Mouse (Mus musculus): ENCODE measurements around the gene Tmem179b. TPM values are rescaled to one million over a fixed set of nuclear protein-coding genes. Genes with fewer than 3 reads are reported as not detected.

Gene Tmem179b
- polyA plus RNA-seq, 1 experiment from 2014 or later, result 37.5 TPM

DNA sequence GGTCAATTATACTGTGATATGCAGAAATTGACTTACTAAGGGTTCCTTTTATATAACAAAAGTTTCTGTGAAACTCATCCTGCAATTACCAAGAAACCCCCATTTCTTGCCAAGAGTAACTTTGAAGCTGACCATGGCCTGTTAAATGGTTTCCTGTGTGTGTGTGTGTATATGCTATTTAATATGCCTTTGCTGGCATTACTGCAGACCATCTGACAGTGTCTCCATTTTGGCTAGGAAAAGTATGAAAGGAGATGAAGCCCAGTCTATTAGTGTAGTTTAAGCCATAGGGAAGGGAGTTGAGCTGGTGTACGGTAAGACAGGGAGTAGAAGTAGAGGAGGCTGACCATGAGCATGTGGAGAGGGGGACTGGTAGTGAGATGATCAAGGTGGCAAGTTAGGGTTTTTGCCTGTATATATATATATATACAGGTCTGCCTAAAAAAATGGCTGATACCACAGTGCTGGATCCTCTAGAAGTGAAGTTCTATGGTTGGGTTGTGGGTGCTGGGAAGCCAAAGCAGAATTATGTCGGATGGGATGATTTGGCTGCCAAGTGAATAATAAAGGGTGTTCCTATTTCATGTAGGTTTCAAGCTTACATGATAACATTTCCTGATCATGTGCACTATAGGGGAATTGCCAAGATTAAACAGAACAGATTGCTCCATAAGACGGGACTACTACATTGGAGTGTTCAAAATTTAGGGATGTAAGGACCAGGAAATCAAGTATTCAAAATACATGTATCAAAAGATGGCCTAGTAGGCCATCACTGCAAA, 47.5 kb downstream of the Tmem179b start:
- H3K9ac ChIP-seq, result no peak overlapping the region

DNA sequence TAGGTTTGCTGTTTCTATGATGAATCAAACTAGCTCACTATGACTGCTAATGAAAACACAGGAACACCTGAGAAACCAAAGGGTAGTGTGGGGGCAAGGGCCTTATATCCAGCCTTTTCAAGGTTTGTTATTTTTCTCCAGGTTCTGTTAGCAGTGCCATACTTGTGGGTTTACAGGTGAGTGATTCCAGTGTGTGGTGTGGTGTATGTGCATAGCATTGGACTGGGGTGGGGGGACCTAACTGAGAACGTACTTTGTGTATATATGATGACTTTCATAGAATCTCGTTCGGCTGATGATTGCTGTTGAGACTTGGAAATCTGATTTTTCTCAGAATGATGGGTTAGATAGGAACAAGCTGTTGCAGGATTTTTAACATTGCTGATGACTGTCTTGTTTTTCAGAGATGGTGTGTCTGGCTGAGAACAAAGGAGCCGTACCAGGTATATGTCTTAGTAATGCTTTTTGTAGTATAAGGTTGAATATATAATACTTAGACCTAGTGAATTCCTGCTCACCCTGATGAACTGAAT, 49.1 kb downstream of the Tmem179b start:
- DNase-seq (ENCODE audit: low spot score) (no peak), ATAC-seq (ENCODE audit: low FRiP score) (no peak)
- H3K4me3 ChIP-seq (replicated peaks; ENCODE audit: low read length), result peak overlapping the region; percentile 67
- H3K9ac ChIP-seq, result peak overlapping the region; percentile 88
- H3K36me3 ChIP-seq (replicated peaks; ENCODE audit: control insufficient read depth, insufficient read depth), result peaks cover 31% of the 10 kb centered on the region
- whole genome bisulfite sequencing, result 51% methylated on average over 4 of the region's 4 CpGs
- H3K4me1 ChIP-seq (replicated peaks; ENCODE audit: control insufficient read depth, insufficient read depth, low read length), result peaks cover 28% of the 10 kb centered on the region
- H3K9me3 ChIP-seq (ENCODE audit: control insufficient read depth, low read length), result no peaks in the 10 kb centered on the region
- no peaks in the 10 kb centered on the region for H3K27me3 ChIP-seq (ENCODE audit: control insufficient read depth, insufficient read depth, low read length)
- H3K27ac ChIP-seq, result no peak overlapping the region
- peak overlapping the region; percentile 84 for H3K4me2 ChIP-seq (replicated peaks)

More for the DNA sequence above, 47.5 kb downstream of the Tmem179b start:
- no peak overlapping the region for H3K4me3 ChIP-seq (replicated peaks; ENCODE audit: low read length)
- H3K27ac ChIP-seq, result no peak overlapping the region
- H3K27me3 ChIP-seq (ENCODE audit: control insufficient read depth, insufficient read depth, low read length), result no peaks in the 10 kb centered on the region
- peaks cover 29% of the 10 kb centered on the region for H3K36me3 ChIP-seq (replicated peaks; ENCODE audit: control insufficient read depth, insufficient read depth)
- H3K4me1 ChIP-seq (replicated peaks; ENCODE audit: control insufficient read depth, insufficient read depth, low read length), result peaks cover 20% of the 10 kb centered on the region
- no peak overlapping the region for H3K4me2 ChIP-seq (replicated peaks)
- DNase-seq (ENCODE audit: low spot score) (no peak), ATAC-seq (ENCODE audit: low FRiP score) (no peak)
- 15% methylated on average over 3 of the region's 3 CpGs for WGBS
- no peaks in the 10 kb centered on the region for H3K9me3 ChIP-seq (ENCODE audit: control insufficient read depth, low read length)

- Histone ChIP-seq H3K36me3 (replicated peaks; ENCODE audit: control insufficient read depth, insufficient read depth) (peaks cover 33% of the 10 kb centered on the region), H3K9me3 (ENCODE audit: control insufficient read depth, low read length) (no peaks in the 10 kb centered on the region), H3K27ac (no peak overlapping the region), H3K27me3 (ENCODE audit: control insufficient read depth, insufficient read depth, low read length) (no peaks in the 10 kb centered on the region), H3K4me3 (replicated peaks; ENCODE audit: low read length) (peak overlapping the region; percentile 67), H3K4me1 (replicated peaks; ENCODE audit: control insufficient read depth, insufficient read depth, low read length) (peaks cover 28% of the 10 kb centered on the region), H3K9ac (peak overlapping the region; percentile 88), H3K4me2 (replicated peaks) (peak overlapping the region; percentile 84)
- ATAC-seq (ENCODE audit: low FRiP score) (no peak), DNase-seq (ENCODE audit: low spot score) (no peak)
- 1% methylated on average over 2 of the region's 2 CpGs for WGBS
These were observed 49.9 kb downstream of the Tmem179b start for GRCm38 (mm10) chr19:8724392-8724791.

- no peaks in the 10 kb centered on the region for H3K9me3 ChIP-seq (ENCODE audit: control insufficient read depth, low read length)
- H3K9ac ChIP-seq, result peak overlapping the region; percentile 88
- peaks cover 33% of the 10 kb centered on the region for H3K36me3 ChIP-seq (replicated peaks; ENCODE audit: control insufficient read depth, insufficient read depth)
- peaks cover 28% of the 10 kb centered on the region for H3K4me1 ChIP-seq (replicated peaks; ENCODE audit: control insufficient read depth, insufficient read depth, low read length)
- ATAC-seq (ENCODE audit: low FRiP score) (no peak), DNase-seq (ENCODE audit: low spot score) (no peak)
- H3K27me3 ChIP-seq (ENCODE audit: control insufficient read depth, insufficient read depth, low read length), result no peaks in the 10 kb centered on the region
- H3K4me3 ChIP-seq (replicated peaks; ENCODE audit: low read length), result peak overlapping the region; percentile 67
- peak overlapping the region; percentile 76 for H3K27ac ChIP-seq
- under 1% methylated on average over 20 of the region's 20 CpGs for WGBS
- peak overlapping the region; percentile 84 for H3K4me2 ChIP-seq (replicated peaks)
These were observed 50.5 kb downstream of the Tmem179b start for GRCm38 (mm10) chr19:8723574-8724346.

DNA sequence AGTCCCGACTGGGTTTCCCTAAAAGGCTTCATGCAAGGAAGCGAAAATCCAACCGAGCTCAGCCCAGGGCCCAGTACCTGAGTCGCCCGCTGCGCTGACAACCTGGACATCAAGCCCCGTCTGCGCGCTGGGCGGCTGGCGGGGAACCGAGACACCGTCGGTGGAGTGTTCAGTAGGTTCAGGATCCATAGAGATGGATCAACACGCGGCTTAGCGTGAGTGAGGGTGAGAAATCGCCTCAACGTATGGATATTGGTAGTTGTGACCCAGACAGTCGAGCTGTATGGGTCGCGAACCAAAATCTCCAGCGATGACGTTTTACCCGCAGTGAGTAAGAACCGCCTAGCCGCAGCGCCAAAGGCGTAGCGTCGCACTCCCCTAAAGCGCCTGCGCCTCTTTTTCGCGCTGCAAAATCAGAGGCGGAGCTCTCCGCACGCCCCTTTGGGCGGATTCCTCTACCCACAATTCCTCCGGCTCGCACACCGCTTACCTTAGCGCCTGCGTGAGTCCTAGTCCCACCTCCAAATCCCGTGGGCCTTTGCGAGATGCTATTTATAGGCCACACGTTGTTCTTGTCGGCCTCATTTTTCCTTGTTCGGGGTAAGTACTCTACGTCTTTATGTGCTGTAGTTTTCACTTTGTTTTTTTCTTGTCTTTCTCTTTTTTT, 51.2 kb downstream of the Tmem179b start, which contains the start of gene Slc3a2:
Gene Slc3a2, minus strand, starts transcription at position 463 of the 667 bp plus-strand sequence.
- DNase-seq (ENCODE audit: low spot score) (peak; percentile 99), ATAC-seq (ENCODE audit: low FRiP score) (peak; percentile 98)
- Histone ChIP-seq H3K9ac (peak within 1 kb of the TSS; percentile 88), H3K4me1 (replicated peaks; ENCODE audit: control insufficient read depth, insufficient read depth, low read length) (peaks cover 28% of the 10 kb centered on the region), H3K4me2 (replicated peaks) (peak within 1 kb of the TSS; percentile 84), H3K4me3 (replicated peaks; ENCODE audit: low read length) (peak within 1 kb of the TSS; percentile 67), H3K27ac (peak within 1 kb of the TSS; percentile 95), H3K36me3 (replicated peaks; ENCODE audit: control insufficient read depth, insufficient read depth) (peaks cover 33% of the 10 kb centered on the region), H3K27me3 (ENCODE audit: control insufficient read depth, insufficient read depth, low read length) (no peaks in the 10 kb centered on the region), H3K9me3 (ENCODE audit: control insufficient read depth, low read length) (no peaks in the 10 kb centered on the region)
- under 1% methylated on average over 50 of the region's 50 CpGs for WGBS

- Histone ChIP-seq H3K4me3 (replicated peaks; ENCODE audit: low read length) (peak overlapping the region; percentile 67), H3K9me3 (ENCODE audit: control insufficient read depth, low read length) (no peaks in the 10 kb centered on the region), H3K27ac (peak overlapping the region; percentile 95), H3K4me2 (replicated peaks) (peak overlapping the region; percentile 84), H3K9ac (peak overlapping the region; percentile 82), H3K4me1 (replicated peaks; ENCODE audit: control insufficient read depth, insufficient read depth, low read length) (peaks cover 28% of the 10 kb centered on the region), H3K27me3 (ENCODE audit: control insufficient read depth, insufficient read depth, low read length) (no peaks in the 10 kb centered on the region), H3K36me3 (replicated peaks; ENCODE audit: control insufficient read depth, insufficient read depth) (peaks cover 33% of the 10 kb centered on the region)
- no peak for DNase-seq (ENCODE audit: low spot score)
- 2% methylated on average over 5 of the region's 5 CpGs for WGBS
- ATAC-seq (ENCODE audit: low FRiP score), result peak; percentile 0; the same call in 1 of the 2 replicates
These were observed 51.7 kb downstream of the Tmem179b start for GRCm38 (mm10) chr19:8722559-8722906.

Small RNA genes lying within 50 kb of the gene (microRNA-seq; reads per million reads assigned to microRNA genes)
- not detected for gene Mir6992

Other genes with a start within 250 kb of the Tmem179b start
- 9.2 and 11.9 TPM in 2 replicates for gene Slc22a8, start 183.2 kb downstream of the Tmem179b start, polyA plus RNA-seq (2014; fragmentation: Nextera tagmentation; extraction: Ambion mirVana)
- 3.5 and 3.7 TPM in 2 replicates for gene Slc22a6, start 156.4 kb downstream of the Tmem179b start, polyA plus RNA-seq (2014; fragmentation: Nextera tagmentation; extraction: Ambion mirVana)
- 0.30 and 0.35 TPM in 2 replicates for gene Chrm1, start 110.7 kb downstream of the Tmem179b start, polyA plus RNA-seq (2014; fragmentation: Nextera tagmentation; extraction: Ambion mirVana)
- 161 and 174 TPM in 2 replicates for gene Slc3a2, start 51.1 kb downstream of the Tmem179b start, polyA plus RNA-seq (2014; fragmentation: Nextera tagmentation; extraction: Ambion mirVana)
- gene Wdr74, start 38.6 kb downstream of the Tmem179b start, polyA plus RNA-seq (2014; fragmentation: Nextera tagmentation; extraction: Ambion mirVana), result 80.7 and 80.8 TPM in 2 replicates
- 0.84 and 0.90 TPM in 2 replicates for gene 1700092M07Rik, start 33.7 kb downstream of the Tmem179b start, polyA plus RNA-seq (2014; fragmentation: Nextera tagmentation; extraction: Ambion mirVana)
- 102 and 103 TPM in 2 replicates for gene Stx5a, start 33.1 kb downstream of the Tmem179b start, polyA plus RNA-seq (2014; fragmentation: Nextera tagmentation; extraction: Ambion mirVana)
- gene Nxf1, start 17.4 kb downstream of the Tmem179b start, polyA plus RNA-seq (2014; fragmentation: Nextera tagmentation; extraction: Ambion mirVana), result 120 and 125 TPM in 2 replicates
- 209 and 273 TPM in 2 replicates for gene Tmem223, start 3.5 kb downstream of the Tmem179b start, polyA plus RNA-seq (2014; fragmentation: Nextera tagmentation; extraction: Ambion mirVana)
- gene Taf6l, start 11.9 kb upstream of the Tmem179b start, polyA plus RNA-seq (2014; fragmentation: Nextera tagmentation; extraction: Ambion mirVana), result 18.7 TPM in 2 replicates
- 134 and 145 TPM in 2 replicates for gene Polr2g, start 24.1 kb upstream of the Tmem179b start, polyA plus RNA-seq (2014; fragmentation: Nextera tagmentation; extraction: Ambion mirVana)
- gene Zbtb3, start 28.1 kb upstream of the Tmem179b start, polyA plus RNA-seq (2014; fragmentation: Nextera tagmentation; extraction: Ambion mirVana), result 6.8 and 7.1 TPM in 2 replicates
- 46.9 and 56.1 TPM in 2 replicates for gene Ttc9c, start 44.9 kb upstream of the Tmem179b start, polyA plus RNA-seq (2014; fragmentation: Nextera tagmentation; extraction: Ambion mirVana)
- 8.0 and 8.4 TPM in 2 replicates for gene Hnrnpul2, start 45.5 kb upstream of the Tmem179b start, polyA plus RNA-seq (2014; fragmentation: Nextera tagmentation; extraction: Ambion mirVana)
- gene AC129217.1, start 55.3 kb upstream of the Tmem179b start, polyA plus RNA-seq (2014; fragmentation: Nextera tagmentation; extraction: Ambion mirVana), result not detected in 2 replicates
- 79.9 and 89.2 TPM in 2 replicates for gene Bscl2, start 63.0 kb upstream of the Tmem179b start, polyA plus RNA-seq (2014; fragmentation: Nextera tagmentation; extraction: Ambion mirVana)
- 508 and 520 TPM in 2 replicates for gene Gng3, start 64.7 kb upstream of the Tmem179b start, polyA plus RNA-seq (2014; fragmentation: Nextera tagmentation; extraction: Ambion mirVana)
- 0.82 and 1.1 TPM in 2 replicates for gene Lrrn4cl, start 76.3 kb upstream of the Tmem179b start, polyA plus RNA-seq (2014; fragmentation: Nextera tagmentation; extraction: Ambion mirVana)
- gene Ubxn1, start 97.0 kb upstream of the Tmem179b start, polyA plus RNA-seq (2014; fragmentation: Nextera tagmentation; extraction: Ambion mirVana), result 129 and 131 TPM in 2 replicates
- 49.1 and 60.6 TPM in 2 replicates for gene Uqcc3, start 106.5 kb upstream of the Tmem179b start, polyA plus RNA-seq (2014; fragmentation: Nextera tagmentation; extraction: Ambion mirVana)
- gene Lbhd1, start 109.3 kb upstream of the Tmem179b start, polyA plus RNA-seq (2014; fragmentation: Nextera tagmentation; extraction: Ambion mirVana), result 33.0 and 39.9 TPM in 2 replicates
- not detected in 2 replicates for gene Gm49403, start 109.5 kb upstream of the Tmem179b start, polyA plus RNA-seq (2014; fragmentation: Nextera tagmentation; extraction: Ambion mirVana)
- 42.7 and 49.2 TPM in 2 replicates for gene 1810009A15Rik, start 114.4 kb upstream of the Tmem179b start, polyA plus RNA-seq (2014; fragmentation: Nextera tagmentation; extraction: Ambion mirVana)
- 2.5 TPM in 1 of 2 replicates, not detected in the other for gene Gm49416, start 114.5 kb upstream of the Tmem179b start, polyA plus RNA-seq (2014; fragmentation: Nextera tagmentation; extraction: Ambion mirVana)
- gene Ints5, start 118.5 kb upstream of the Tmem179b start, polyA plus RNA-seq (2014; fragmentation: Nextera tagmentation; extraction: Ambion mirVana), result 26.4 and 28.5 TPM in 2 replicates
- gene Ganab, start 123.6 kb upstream of the Tmem179b start, polyA plus RNA-seq (2014; fragmentation: Nextera tagmentation; extraction: Ambion mirVana), result 76.8 and 84.1 TPM in 2 replicates
- gene B3gat3, start 145.9 kb upstream of the Tmem179b start, polyA plus RNA-seq (2014; fragmentation: Nextera tagmentation; extraction: Ambion mirVana), result 81.6 and 83.9 TPM in 2 replicates
- 1.4 and 1.6 TPM in 2 replicates for gene Rom1, start 154.9 kb upstream of the Tmem179b start, polyA plus RNA-seq (2014; fragmentation: Nextera tagmentation; extraction: Ambion mirVana)
- gene Eml3, start 155.1 kb upstream of the Tmem179b start, polyA plus RNA-seq (2014; fragmentation: Nextera tagmentation; extraction: Ambion mirVana), result 5.8 and 6.1 TPM in 2 replicates
- gene Mta2, start 167.4 kb upstream of the Tmem179b start, polyA plus RNA-seq (2014; fragmentation: Nextera tagmentation; extraction: Ambion mirVana), result 29.3 and 30.3 TPM in 2 replicates
- gene Tut1, start 179.4 kb upstream of the Tmem179b start, polyA plus RNA-seq (2014; fragmentation: Nextera tagmentation; extraction: Ambion mirVana), result 20.0 and 23.0 TPM in 2 replicates
- 308 and 316 TPM in 2 replicates for gene Eef1g, start 192.6 kb upstream of the Tmem179b start, polyA plus RNA-seq (2014; fragmentation: Nextera tagmentation; extraction: Ambion mirVana)
- gene Ahnak, start 214.8 kb upstream of the Tmem179b start, polyA plus RNA-seq (2014; fragmentation: Nextera tagmentation; extraction: Ambion mirVana), result 4.5 and 4.9 TPM in 2 replicates